Mouse (Mus musculus): ENCODE measurements around the gene Hcrtr1. TPM values are rescaled to one million over a fixed set of nuclear protein-coding genes. Genes with fewer than 3 reads are reported as not detected.
A peak's percentile ranks its signal among the peaks of the same experiment; 100 is the strongest.

Hcrtr1 gene
- not detected in 2 replicates for polyA plus RNA-seq (2015; fragmentation: Nextera tagmentation; extraction: Ambion mirVana)

GRCm38 (mm10) chr4:130139214-130139492 lies at the start of gene Hcrtr1:
Gene Hcrtr1, minus strand, starts transcription at chr4:130139359.
- H3K9ac ChIP-seq = peak within 1 kb of the TSS; percentile 50
- no peak for ATAC-seq (ENCODE audit: low FRiP score, low read depth)
- H3K27me3 ChIP-seq = peaks cover 80% of the 10 kb centered on the region
- WGBS = 1% methylated on average over 12 of the region's 15 CpGs
- no peak within 1 kb of the TSS for H3K27ac ChIP-seq
- peak within 1 kb of the TSS; percentile 43 for H3K4me3 ChIP-seq
- H3K4me2 ChIP-seq (replicated peaks) = peak within 1 kb of the TSS; percentile 77
- H3K36me3 ChIP-seq = no peaks in the 10 kb centered on the region
- peaks cover 13% of the 10 kb centered on the region for H3K4me1 ChIP-seq
- no peaks in the 10 kb centered on the region for H3K9me3 ChIP-seq

DNA sequence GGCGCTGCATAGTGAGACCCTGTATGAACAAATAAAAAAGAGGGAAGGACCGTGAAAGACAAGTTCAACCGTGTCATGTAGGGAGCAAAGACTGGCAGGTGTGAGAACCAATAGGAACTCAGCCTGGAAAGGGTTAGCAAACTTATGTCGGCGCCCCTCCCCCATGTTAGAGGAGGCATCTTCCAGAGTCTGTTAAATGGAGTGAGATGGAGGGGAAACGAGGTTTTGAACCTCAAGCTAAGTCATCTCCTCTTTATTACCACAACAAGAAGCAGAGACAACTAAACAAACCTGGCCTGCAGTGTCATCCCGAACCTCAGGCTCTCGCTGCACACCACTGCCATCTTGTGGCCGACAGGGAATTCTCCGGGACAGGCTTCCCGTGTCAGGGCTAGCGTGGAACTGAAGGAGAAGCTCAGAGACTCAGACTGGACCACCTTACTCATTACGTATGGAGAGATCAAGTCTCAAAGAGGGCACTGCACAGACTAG lies 49.7 kb upstream of the Hcrtr1 start:
- Histone ChIP-seq H3K9me3 (no peaks in the 10 kb centered on the region), H3K4me1 (peaks cover 3% of the 10 kb centered on the region; the same call in 1 of the 2 replicates), H3K9ac (no peak overlapping the region), H3K27me3 (0 out of 2 replicates have a peak, but pooled peaks cover 3% of the 10 kb centered on the region), H3K27ac (no peak overlapping the region), H3K4me2 (replicated peaks) (peak overlapping the region; percentile 56), H3K4me3 (peak overlapping the region; percentile 27), H3K36me3 (no peaks in the 10 kb centered on the region)
- peak; percentile 40 for ATAC-seq (ENCODE audit: low FRiP score, low read depth)
- WGBS = 2% methylated on average over 13 of the region's 13 CpGs

DNA sequence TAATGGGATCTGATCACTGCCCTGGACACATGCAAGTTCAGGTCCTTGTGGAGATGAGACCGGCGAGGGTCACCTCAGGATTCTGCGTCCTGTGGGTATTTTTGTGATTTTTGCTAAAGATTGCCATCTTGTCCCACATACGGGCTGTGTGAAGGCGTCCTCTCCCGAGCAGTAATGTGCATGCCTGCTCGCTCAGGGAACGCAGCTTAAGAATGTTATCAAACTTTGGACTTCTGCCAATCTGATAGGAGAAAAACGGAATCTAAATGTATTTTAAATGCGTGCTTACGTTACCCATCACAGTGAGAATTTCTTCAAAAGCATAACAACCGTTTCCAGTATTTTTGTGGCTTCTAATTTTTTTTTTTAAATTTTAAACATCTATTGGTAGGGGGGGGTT lies 47.7 kb upstream of the Hcrtr1 start:
- H3K9me3 ChIP-seq = no peaks in the 10 kb centered on the region
- WGBS = 83% methylated on average over 12 of the region's 12 CpGs
- H3K9ac ChIP-seq = no peak overlapping the region
- no peak overlapping the region for H3K4me2 ChIP-seq (replicated peaks)
- H3K4me3 ChIP-seq = no peak overlapping the region
- no peak overlapping the region for H3K27ac ChIP-seq
- 0 out of 2 replicates have a peak, but pooled peaks cover 3% of the 10 kb centered on the region for H3K27me3 ChIP-seq
- peaks cover 3% of the 10 kb centered on the region; the same call in 1 of the 2 replicates for H3K4me1 ChIP-seq
- H3K36me3 ChIP-seq = no peaks in the 10 kb centered on the region
- ATAC-seq (ENCODE audit: low FRiP score, low read depth) = no peak

DNA sequence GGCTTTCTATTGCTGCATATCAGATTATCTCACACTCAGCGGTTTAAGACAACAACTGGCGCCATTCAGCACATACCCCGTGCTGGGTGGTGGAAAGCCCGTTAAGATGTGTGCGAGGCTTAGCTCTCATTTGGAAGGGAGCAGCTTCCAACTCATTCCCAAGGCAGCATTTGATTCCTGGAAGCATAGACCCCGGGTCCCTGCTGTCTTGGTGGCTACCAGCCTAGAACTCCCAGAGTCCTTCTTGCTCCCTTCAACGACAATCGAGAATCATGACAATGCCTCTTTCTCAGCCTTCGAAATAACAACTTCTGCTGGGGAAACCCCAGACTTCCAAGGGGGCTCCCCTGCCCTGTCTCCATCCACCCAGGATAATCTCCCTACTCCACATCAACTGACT lies 47.3 kb upstream of the Hcrtr1 start:
- peaks cover 3% of the 10 kb centered on the region; the same call in 1 of the 2 replicates for H3K4me1 ChIP-seq
- no peak overlapping the region for H3K27ac ChIP-seq
- ATAC-seq (ENCODE audit: low FRiP score, low read depth) = no peak
- 77% methylated on average over 9 of the region's 9 CpGs for WGBS
- 0 out of 2 replicates have a peak, but pooled peaks cover 3% of the 10 kb centered on the region for H3K27me3 ChIP-seq
- H3K36me3 ChIP-seq = no peaks in the 10 kb centered on the region
- no peak overlapping the region for H3K4me2 ChIP-seq (replicated peaks)
- H3K9me3 ChIP-seq = no peaks in the 10 kb centered on the region
- no peak overlapping the region for H3K9ac ChIP-seq
- H3K4me3 ChIP-seq = no peak overlapping the region

- Histone ChIP-seq H3K9ac (no peak overlapping the region), H3K4me1 (peaks cover 3% of the 10 kb centered on the region; the same call in 1 of the 2 replicates), H3K4me2 (replicated peaks) (no peak overlapping the region), H3K9me3 (no peaks in the 10 kb centered on the region), H3K27me3 (no peaks in the 10 kb centered on the region), H3K36me3 (no peaks in the 10 kb centered on the region), H3K27ac (no peak overlapping the region), H3K4me3 (no peak overlapping the region)
- WGBS = 89% methylated on average over 5 of the region's 5 CpGs
- no peak for ATAC-seq (ENCODE audit: low FRiP score, low read depth)
These were observed 44.7 kb upstream of the Hcrtr1 start for GRCm38 (mm10) chr4:130183879-130184278.

- H3K27ac ChIP-seq = no peak overlapping the region
These were observed 43.9 kb upstream of the Hcrtr1 start for GRCm38 (mm10) chr4:130183023-130183422.

DNA sequence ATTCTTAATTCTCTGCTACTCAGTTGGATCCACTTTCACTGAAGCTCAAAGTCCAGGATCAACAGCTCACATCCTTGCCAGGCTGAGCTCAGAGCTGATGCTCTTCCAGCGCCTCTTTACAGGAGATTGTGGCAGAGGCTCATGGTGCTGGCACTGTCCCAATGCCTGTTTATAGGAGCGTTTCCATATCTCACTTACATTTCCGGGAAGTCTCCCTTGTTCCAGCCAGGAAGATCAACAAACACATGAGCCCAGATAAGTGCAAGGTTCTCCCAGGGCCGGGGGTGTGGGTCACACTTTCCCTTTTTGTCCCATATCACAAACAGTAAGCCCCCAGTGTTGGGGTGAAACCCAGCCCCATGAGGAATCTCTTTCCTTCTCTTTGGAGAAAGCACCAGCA lies 42.7 kb upstream of the Hcrtr1 start:
- no peaks in the 10 kb centered on the region for H3K36me3 ChIP-seq
- ATAC-seq (ENCODE audit: low FRiP score, low read depth) = no peak
- no peak overlapping the region for H3K27ac ChIP-seq
- H3K9me3 ChIP-seq = no peaks in the 10 kb centered on the region
- no peaks in the 10 kb centered on the region for H3K27me3 ChIP-seq
- H3K4me2 ChIP-seq (replicated peaks) = no peak overlapping the region
- no peak overlapping the region for H3K9ac ChIP-seq
- WGBS = 74% methylated on average over 4 of the region's 4 CpGs
- no peak overlapping the region for H3K4me3 ChIP-seq
- peaks cover 6% of the 10 kb centered on the region for H3K4me1 ChIP-seq

More at GRCm38 (mm10) chr4:130183023-130183422, 43.9 kb upstream of the Hcrtr1 start:
- no peaks in the 10 kb centered on the region for H3K27me3 ChIP-seq
- no peaks in the 10 kb centered on the region for H3K9me3 ChIP-seq
- WGBS = 76% methylated on average over 13 of the region's 13 CpGs
- H3K36me3 ChIP-seq = no peaks in the 10 kb centered on the region
- no peaks in the 10 kb centered on the region for H3K4me1 ChIP-seq
- H3K9ac ChIP-seq = no peak overlapping the region
- H3K4me2 ChIP-seq (replicated peaks) = no peak overlapping the region
- no peak for ATAC-seq (ENCODE audit: low FRiP score, low read depth)
- no peak overlapping the region for H3K4me3 ChIP-seq

- Histone ChIP-seq H3K9me3 (no peaks in the 10 kb centered on the region), H3K4me3 (no peak overlapping the region), H3K4me1 (peaks cover 11% of the 10 kb centered on the region), H3K4me2 (replicated peaks) (no peak overlapping the region), H3K27me3 (no peaks in the 10 kb centered on the region), H3K9ac (no peak overlapping the region), H3K36me3 (no peaks in the 10 kb centered on the region), H3K27ac (no peak overlapping the region)
- ATAC-seq (ENCODE audit: low FRiP score, low read depth) = no peak
- 63% methylated on average over 7 of the region's 7 CpGs for WGBS
These were observed 41.9 kb upstream of the Hcrtr1 start for GRCm38 (mm10) chr4:130180909-130181602.

DNA sequence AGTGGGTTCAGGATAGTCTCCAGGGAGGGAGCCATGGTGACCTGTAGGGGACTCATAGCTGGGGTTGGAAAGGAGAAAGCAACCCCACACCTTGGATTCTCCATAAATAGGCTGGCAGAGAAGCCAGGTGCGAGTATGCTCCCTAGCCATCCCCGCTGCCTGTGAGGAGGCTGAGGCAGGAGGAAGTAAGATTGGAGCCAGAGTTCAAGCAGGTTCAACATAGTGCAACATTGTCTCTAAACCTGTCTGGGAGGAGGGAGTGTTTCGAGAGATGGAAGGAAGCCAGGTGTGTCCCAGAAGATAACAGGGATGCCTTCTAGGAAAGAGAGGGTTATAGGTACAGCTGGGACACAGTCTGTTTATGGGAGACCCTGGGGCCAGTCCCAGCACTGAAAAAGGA lies 40.7 kb upstream of the Hcrtr1 start:
- H3K4me3 ChIP-seq = no peak overlapping the region
- H3K27me3 ChIP-seq = peaks cover 10% of the 10 kb centered on the region; the same call in 1 of the 2 replicates
- peaks cover 21% of the 10 kb centered on the region for H3K4me1 ChIP-seq
- 86% methylated on average over 3 of the region's 3 CpGs for WGBS
- H3K9ac ChIP-seq = no peak overlapping the region
- H3K9me3 ChIP-seq = no peaks in the 10 kb centered on the region
- no peaks in the 10 kb centered on the region for H3K36me3 ChIP-seq
- no peak overlapping the region for H3K27ac ChIP-seq
- H3K4me2 ChIP-seq (replicated peaks) = no peak overlapping the region
- ATAC-seq (ENCODE audit: low FRiP score, low read depth) = no peak

DNA sequence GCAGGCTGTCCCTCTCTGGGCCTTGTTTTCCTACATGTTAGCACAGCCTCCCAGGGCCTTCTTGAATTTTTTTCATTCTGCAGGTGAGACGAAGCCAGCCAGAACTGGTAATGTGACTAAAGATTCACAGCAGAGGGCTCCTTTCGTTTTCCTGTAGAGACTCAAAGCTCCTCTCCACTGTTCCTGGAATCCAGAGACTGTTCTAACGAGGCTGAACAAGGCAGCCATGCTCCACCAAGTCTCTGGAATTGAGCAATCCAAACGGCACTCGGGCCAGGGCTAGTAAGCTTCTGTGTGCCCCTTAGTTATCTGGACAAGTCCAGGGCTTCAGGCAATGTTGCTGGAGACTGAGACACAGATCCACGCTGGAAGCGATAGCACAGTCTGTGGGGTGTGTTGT lies 38.4 kb upstream of the Hcrtr1 start:
- Histone ChIP-seq H3K9ac (no peak overlapping the region), H3K27me3 (peaks cover 29% of the 10 kb centered on the region), H3K9me3 (no peaks in the 10 kb centered on the region), H3K4me2 (replicated peaks) (no peak overlapping the region), H3K4me3 (no peak overlapping the region), H3K36me3 (no peaks in the 10 kb centered on the region), H3K27ac (no peak overlapping the region), H3K4me1 (peaks cover 34% of the 10 kb centered on the region)
- WGBS = 66% methylated on average over 7 of the region's 7 CpGs
- no peak for ATAC-seq (ENCODE audit: low FRiP score, low read depth)

- Histone ChIP-seq H3K4me2 (replicated peaks) (no peak overlapping the region), H3K27ac (no peak overlapping the region), H3K4me1 (peaks cover 38% of the 10 kb centered on the region), H3K9me3 (no peaks in the 10 kb centered on the region), H3K27me3 (peaks cover 29% of the 10 kb centered on the region), H3K36me3 (no peaks in the 10 kb centered on the region), H3K4me3 (no peak overlapping the region), H3K9ac (no peak overlapping the region)
- ATAC-seq (ENCODE audit: low FRiP score, low read depth) = no peak
- WGBS = 62% methylated on average over 4 of the region's 4 CpGs
These were observed 37.9 kb upstream of the Hcrtr1 start for GRCm38 (mm10) chr4:130177087-130177486.

DNA sequence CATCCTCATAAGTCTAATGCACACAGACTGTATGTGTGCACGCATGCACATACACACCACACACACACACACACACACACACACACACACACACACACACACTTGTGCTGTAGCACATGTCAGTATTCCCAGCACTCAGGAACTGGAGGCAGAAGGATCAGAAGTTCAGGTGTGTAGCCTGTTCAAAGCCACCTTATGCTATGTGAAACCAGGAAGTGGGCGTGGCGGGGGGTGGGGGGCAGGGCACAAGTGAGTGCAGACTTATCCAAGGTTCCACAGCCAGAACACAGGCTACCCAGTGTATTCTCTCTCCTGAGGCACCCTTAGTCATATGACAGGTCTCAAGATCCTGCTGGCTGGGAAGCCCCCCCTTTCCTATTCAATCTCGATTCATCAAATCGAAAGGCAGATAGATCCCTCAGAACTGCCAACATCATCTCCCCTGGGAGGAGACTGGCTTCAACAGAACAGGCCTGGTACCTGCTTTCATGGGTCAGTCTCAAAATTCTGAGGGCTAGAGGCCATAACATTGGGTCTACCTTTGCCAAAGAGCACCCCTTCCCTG lies 37.1 kb upstream of the Hcrtr1 start:
- Histone ChIP-seq H3K27me3 (peaks cover 29% of the 10 kb centered on the region), H3K4me3 (no peak overlapping the region), H3K27ac (no peak overlapping the region), H3K9me3 (no peaks in the 10 kb centered on the region), H3K9ac (no peak overlapping the region), H3K4me1 (peaks cover 47% of the 10 kb centered on the region), H3K36me3 (no peaks in the 10 kb centered on the region), H3K4me2 (replicated peaks) (no peak overlapping the region)
- no peak for ATAC-seq (ENCODE audit: low FRiP score, low read depth)
- WGBS = 76% methylated on average over 5 of the region's 5 CpGs

Measured in limb, embryonic 13.5 days (tissue).